Comparison of ENCODE assay signal across 17 mouse cellular contexts in the genomic region with DNA sequence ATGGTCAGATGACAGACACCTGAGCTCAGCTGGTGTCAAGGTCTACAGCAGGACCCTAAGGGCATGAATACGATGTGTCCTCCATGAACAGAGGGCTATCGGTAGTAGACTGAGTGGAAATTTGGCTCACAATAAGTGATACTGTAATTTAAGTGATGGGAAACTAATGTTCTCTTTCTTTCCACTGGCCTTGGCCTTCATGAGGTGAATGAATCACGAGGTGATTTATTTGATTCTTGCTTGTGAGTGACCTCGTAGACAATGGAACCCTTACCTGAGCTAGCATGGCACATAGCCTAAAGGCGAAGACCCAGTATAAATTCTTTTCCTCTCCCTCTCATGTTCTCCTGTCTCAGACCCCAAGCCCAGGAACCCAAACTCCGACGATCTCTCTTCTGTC. TPM values are rescaled to one million over a fixed set of nuclear protein-coding genes. Genes with fewer than 3 reads are reported as not detected.
"Had no signal": no experiment of that assay in that cellular context is flagged by ENCODE, and none has a peak within 500 bp of the region (broad histone marks: within the 10 kb centered on the region; RNA-seq: fewer than 3 reads in every experiment).

No protein-coding gene starts in this region.

- DNase-seq: heart, postnatal 10 days; heart, postnatal 14 days; heart, postnatal 36 days; heart, postnatal 4 days; kidney, adult 11 months; kidney, adult 18-20 months; kidney, adult 2 months; kidney, adult 8-10 months; kidney, adult 9 months; kidney, postnatal 10 days; kidney, postnatal 14 days; kidney, postnatal 25 days; kidney, postnatal 36 days; kidney, postnatal 4 days; layer of hippocampus, adult 9-11 months; layer of hippocampus, postnatal 36 days had no signal

RNA-seq across cellular contexts. Expression of a gene that starts 54.1 kb away (rescaled TPM):
- total RNA-seq: heart, postnatal 14 days; heart, postnatal 25 days had no signal
